Mouse (Mus musculus): ENCODE results near the gene Rhox8. TPM values are rescaled to one million over a fixed set of nuclear protein-coding genes. Genes with fewer than 3 reads are reported as not detected.
"Not testable (repeated sequence)": the region's sequence is repeated elsewhere in the genome, so short reads cannot be mapped to it uniquely, and the experiment has no call there.

Gene Rhox8
- not detected for total RNA-seq (2021)
- long read RNA-seq, experiment 1, result 0 reads
- long read RNA-seq, experiment 2, result 0 reads

GRCm38 (mm10) chrX:37878844-37879243 lies at the start of gene Rhox8:
Gene Rhox8, minus strand, starts transcription at chrX:37878944.
- DNase-seq (ENCODE audit: low spot score), result no peak

GRCm38 (mm10) chrX:37916311-37916710 lies 37.6 kb upstream of the Rhox8 start:
- DNase-seq (ENCODE audit: low spot score), result no peak

GRCm38 (mm10) chrX:37908581-37908980 lies 29.8 kb upstream of the Rhox8 start:
- no peak for DNase-seq (ENCODE audit: low spot score)

GRCm38 (mm10) chrX:37903727-37904126 lies 25.0 kb upstream of the Rhox8 start:
- DNase-seq (ENCODE audit: low spot score), result no peak

DNA sequence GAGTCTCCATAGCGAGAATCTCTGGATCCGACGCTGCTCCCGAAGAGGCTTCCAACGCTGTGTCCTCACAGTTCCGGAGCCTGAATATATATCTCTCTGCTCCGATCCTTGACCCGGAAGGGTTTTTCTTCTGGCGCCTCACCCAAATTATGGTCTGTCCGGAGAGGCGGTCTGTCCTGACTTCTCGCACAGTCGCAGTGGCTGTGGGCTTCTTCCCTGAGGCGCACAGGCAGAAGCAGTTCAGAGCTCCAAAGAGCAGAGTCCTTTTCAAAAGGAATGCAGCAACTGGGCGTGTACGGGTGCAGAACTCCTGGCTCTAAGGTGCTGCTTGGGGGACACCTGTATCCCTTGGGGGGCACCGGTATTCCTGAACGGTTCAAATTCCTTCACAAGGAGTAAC lies 22.9 kb upstream of the Rhox8 start, which contains the start of gene Rhox9:
Rhox9 (minus strand) TSS at position 101 of the 400 bp plus-strand sequence.
- not testable (repeated sequence) for DNase-seq (ENCODE audit: low spot score)

DNA sequence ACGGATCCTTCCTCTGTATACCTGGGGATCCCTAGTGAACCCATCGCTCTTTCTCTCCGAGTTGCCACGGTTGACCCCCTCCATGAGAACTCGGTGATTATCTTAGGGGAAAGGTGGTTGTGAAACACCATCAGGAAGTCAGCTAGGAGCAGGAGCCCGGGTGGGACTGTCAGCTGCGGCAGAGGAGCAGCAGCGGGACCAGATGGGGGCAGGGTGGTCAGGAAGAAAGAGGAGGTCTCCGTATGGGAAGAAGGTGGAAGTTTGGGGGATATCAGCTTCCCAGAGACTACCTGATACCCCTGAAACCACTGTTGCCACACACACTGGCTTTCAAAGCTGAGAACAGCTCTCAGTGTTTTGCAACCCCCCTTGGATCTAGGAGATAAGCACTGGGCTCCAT lies 18.4 kb upstream of the Rhox8 start, which contains the start of gene Rhox7b:
Rhox7b (minus strand) TSS at position 101 of the 400 bp plus-strand sequence.
- not testable (repeated sequence) for DNase-seq (ENCODE audit: low spot score)

DNA sequence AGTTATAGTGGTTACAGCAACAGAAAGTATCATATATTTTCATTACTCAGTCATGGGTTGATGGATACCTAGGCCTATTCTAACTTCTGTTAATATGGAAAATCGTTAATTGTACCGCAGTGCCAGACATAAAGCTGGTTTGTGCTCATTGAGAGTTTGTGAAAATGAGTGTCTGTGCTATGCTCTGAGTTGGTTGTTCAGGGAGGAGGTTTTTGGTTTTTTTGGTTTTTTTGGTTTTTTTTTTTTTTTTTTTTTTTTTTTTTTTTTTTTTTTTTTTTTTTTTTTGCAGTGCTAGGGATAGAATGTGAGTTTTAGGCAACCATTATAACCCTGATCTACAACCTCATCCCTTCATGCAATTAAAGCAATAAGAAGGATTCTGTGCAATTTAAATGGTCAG lies 7.1 kb downstream of the Rhox8 start:
- DNase-seq (ENCODE audit: low spot score), result no peak

DNA sequence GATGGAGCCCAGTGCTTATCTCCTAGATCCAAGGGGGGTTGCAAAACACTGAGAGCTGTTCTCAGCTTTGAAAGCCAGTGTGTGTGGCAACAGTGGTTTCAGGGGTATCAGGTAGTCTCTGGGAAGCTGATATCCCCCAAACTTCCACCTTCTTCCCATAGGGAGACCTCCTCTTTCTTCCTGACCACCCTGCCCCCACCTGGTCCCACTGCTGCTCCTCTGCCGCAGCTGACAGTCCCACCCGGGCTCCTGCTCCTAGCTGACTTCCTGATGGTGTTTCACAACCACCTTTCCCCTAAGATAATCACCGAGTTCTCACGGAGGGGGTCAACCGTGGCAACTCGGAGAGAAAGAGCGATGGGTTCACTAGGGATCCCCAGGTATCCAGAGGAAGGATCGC lies 47.4 kb downstream of the Rhox8 start, which contains the start of gene Rhox7a:
Rhox7a (plus strand) TSS at position 301 of the 400 bp plus-strand sequence.
- DNase-seq (ENCODE audit: low spot score), result not testable (repeated sequence)

GRCm38 (mm10) chrX:37826610-37827009 lies 52.1 kb downstream of the Rhox8 start, which contains the start of gene Rhox6:
Gene Rhox6, plus strand, starts transcription at chrX:37826910.
- DNase-seq (ENCODE audit: low spot score), result not testable (repeated sequence)

Other genes with a start within 250 kb of the Rhox8 start
- gene Rhox2g, start 235.5 kb downstream of the Rhox8 start, total RNA-seq (2021), result not detected
- gene Rhox4g, start 227.6 kb downstream of the Rhox8 start, total RNA-seq (2021), result not detected
- gene Rhox3h, start 210.2 kb downstream of the Rhox8 start, total RNA-seq (2021), result not detected
- gene Rhox2h, start 205.7 kb downstream of the Rhox8 start, total RNA-seq (2021), result not detected
- gene Rhox5, start 74.1 kb downstream of the Rhox8 start, total RNA-seq (2021), result not detected
- not detected for gene Rhox6, start 52.0 kb downstream of the Rhox8 start, total RNA-seq (2021)
- not detected for gene Rhox7a, start 47.3 kb downstream of the Rhox8 start, total RNA-seq (2021)
- not detected for gene Rhox7b, start 18.3 kb upstream of the Rhox8 start, total RNA-seq (2021)
- not detected for gene Rhox9, start 22.8 kb upstream of the Rhox8 start, total RNA-seq (2021)
- gene Btg1-ps1, start 139.9 kb upstream of the Rhox8 start, total RNA-seq (2021), result not detected
- not detected for gene Btg1-ps2, start 164.2 kb upstream of the Rhox8 start, total RNA-seq (2021)
- gene Rhox10, start 187.5 kb upstream of the Rhox8 start, total RNA-seq (2021), result not detected
- not detected for gene Rhox11, start 206.2 kb upstream of the Rhox8 start, total RNA-seq (2021)
- not detected for gene Rhox12, start 232.0 kb upstream of the Rhox8 start, total RNA-seq (2021)
- not detected for gene Rhox13, start 242.3 kb upstream of the Rhox8 start, total RNA-seq (2021)

Data from gastrocnemius, adult 18-20 months (tissue).